In the genomic region with DNA sequence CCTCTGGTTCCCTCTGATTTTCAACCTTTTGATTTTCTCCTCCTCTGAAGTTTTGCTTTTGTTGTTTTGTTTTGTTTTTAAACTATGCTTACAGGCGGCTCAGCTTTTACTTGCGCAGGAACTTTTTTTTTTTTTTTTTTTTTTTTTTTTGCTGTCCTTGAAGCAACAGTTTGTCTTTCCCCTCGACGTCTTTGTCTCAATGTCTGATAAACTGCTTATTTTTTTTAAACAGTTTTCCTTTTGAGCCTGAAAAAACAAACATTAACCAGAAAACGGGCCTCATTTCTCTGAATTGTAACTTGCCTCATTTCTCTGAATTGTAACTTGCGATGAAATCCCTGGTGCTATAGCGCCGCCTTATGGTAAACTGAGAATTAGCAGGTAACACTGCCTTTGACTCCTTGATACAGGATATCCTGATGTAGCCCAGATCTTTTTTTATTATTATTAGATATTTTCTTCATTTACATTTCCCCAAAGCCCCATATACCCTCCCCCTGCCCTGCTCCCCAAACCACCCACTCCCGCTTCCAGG, we compare ENCODE assay signal across 7 mouse cellular contexts. TPM values are rescaled to one million over a fixed set of nuclear protein-coding genes. Genes with fewer than 3 reads are reported as not detected.
DNase-seq lines count a peak whose midpoint lies in the region; ATAC-seq and TF ChIP-seq lines count a peak whose summit lies in the region.

No protein-coding gene starts in this region.

- H3K9me3 ChIP-seq in limb, embryonic 14.5 days (ENCODE audit: control insufficient read depth, low read length) = no peaks in the 10 kb centered on the region

- H3K4me2 ChIP-seq in limb, embryonic 14.5 days (replicated peaks; ENCODE audit: low read depth, low read length, severe bottlenecking) = no peak overlapping the region

- peak; percentile 41 to 61 for DNase-seq in left cerebral cortex, adult 2 months (ENCODE audit: extremely low spot score in 1 of 2, low spot score in 2 of 2)
- no peak for DNase-seq in left cerebral cortex, adult 8-10 months (ENCODE audit: low spot score in 2 of 2)
- peak; percentile 29 for DNase-seq in MEL-GATA-1-ER (ENCODE audit: extremely low read depth, low read depth)
- peak; percentile 52 to 53 for DNase-seq in adrenal gland, postnatal 36 days
- peak; percentile 50 for DNase-seq in limb, embryonic 14.5 days (ENCODE audit: low spot score)
- DNase-seq in right cerebral cortex, postnatal 4 days = peak; percentile 53

- peak; percentile 86 for TF ChIP-seq CTCF in left cerebral cortex, adult 2 months (IDR thresholded peaks at IDR 0.05)

- no peak overlapping the region for H3K4me3 ChIP-seq in left cerebral cortex, adult 2 months
- no peak overlapping the region for H3K4me3 ChIP-seq in limb, embryonic 14.5 days (replicated peaks; ENCODE audit: low read length)

- no peaks in the 10 kb centered on the region for H3K36me3 ChIP-seq in limb, embryonic 14.5 days (ENCODE audit: control insufficient read depth, insufficient read depth, low read length)

- no peak overlapping the region for H3K27ac ChIP-seq in left cerebral cortex, adult 2 months
- no peak overlapping the region for H3K27ac ChIP-seq in limb, embryonic 14.5 days (replicated peaks; ENCODE audit: low read depth, low read length)

- intact Hi-C loops in left cerebral cortex, adult 2 months (cut with DNase I) = loop anchor here (5.0 to 10.0 kb wide), 2 partner anchors 202 to 785 kb away; no protein-coding TSS in a partner anchor

- no peaks in the 10 kb centered on the region for H3K27me3 ChIP-seq in limb, embryonic 14.5 days (ENCODE audit: control insufficient read depth, insufficient read depth, low read length)

- ATAC-seq in granulocyte monocyte progenitor cell, adult 5-6 weeks (replicated peaks; ENCODE audit: poor library complexity, severe bottlenecking) = peak; percentile 71
- ATAC-seq in limb, embryonic 14.5 days (ENCODE audit: low FRiP score, low read depth) = no peak

- no peak for TF ChIP-seq POLR2A in limb, embryonic 14.5 days (IDR thresholded peaks at IDR 0.05; ENCODE audit: borderline replicate concordance, extremely low read depth, insufficient read depth, insufficient read length)

- no peaks in the 10 kb centered on the region for H3K4me1 ChIP-seq in limb, embryonic 14.5 days (ENCODE audit: control insufficient read depth, insufficient read depth, low read length)

- WGBS in limb, embryonic 14.5 days = 53% methylated on average over 9 of the region's 9 CpGs

- no peak overlapping the region for H3K9ac ChIP-seq in limb, embryonic 14.5 days (ENCODE audit: low read depth, low read length, severe bottlenecking)

RNA-seq across cellular contexts. Expression of gene Nr1d2, which starts 52.0 kb away (rescaled TPM):
- 10 to 100 TPM; 74.2 to 97.1 TPM for total RNA-seq in left cerebral cortex, adult 2 months (2021)
- 100 to 1,000 TPM in 2 of 4 experiments, 10 to 100 TPM in 2; 95.3 to 114 (median 105) TPM for total RNA-seq in left cerebral cortex, adult 8-10 months (2022)
- total RNA-seq in adrenal gland, postnatal 36 days (2021) = 10 to 100 TPM; 69.0 to 98.7 TPM
- 5.8 and 9.9 TPM in 2 replicates for total RNA-seq in granulocyte monocyte progenitor cell, adult 5-6 weeks (2014; fragmentation: Nextera tagmentation)
- total RNA-seq in granulocyte monocyte progenitor cell, adult 5-6 weeks (2017) = 7.8 and 9.5 TPM in 2 replicates
- 4.7 and 5.2 TPM in 2 replicates for polyA plus RNA-seq in limb, embryonic 14.5 days (2012; rRNA removed)
- 9.7 and 9.8 TPM in 2 replicates for polyA plus RNA-seq in limb, embryonic 14.5 days (2014; fragmentation: Nextera tagmentation; extraction: Ambion mirVana)

Comparison
In these comparisons a context has a peak if more than half of its experiments do, and no peak if none do; other contexts are left out.
1. DNase-seq: peak in left cerebral cortex, adult 2 months (2 of 2), MEL-GATA-1-ER (single experiment), adrenal gland, postnatal 36 days (2 of 2), limb, embryonic 14.5 days (single experiment) and right cerebral cortex, postnatal 4 days (single experiment); none in left cerebral cortex, adult 8-10 months (0 of 2).
2. RNA of gene Nr1d2, which starts 52.0 kb away (total RNA-seq): 95.3 to 114 TPM in left cerebral cortex, adult 8-10 months, 69.0 to 98.7 TPM in adrenal gland, postnatal 36 days and 74.2 to 97.1 TPM in left cerebral cortex, adult 2 months; 5.8 to 9.9 TPM in granulocyte monocyte progenitor cell, adult 5-6 weeks; every median in the first group is over 4 times any median in the second.